Mouse (Mus musculus): ENCODE results near the gene Gphn. TPM values are rescaled to one million over a fixed set of nuclear protein-coding genes. Genes with fewer than 3 reads are reported as not detected.

Gphn gene
- total RNA-seq, 2 experiments from 2014 or later = 31.5 to 32.3 TPM

DNA sequence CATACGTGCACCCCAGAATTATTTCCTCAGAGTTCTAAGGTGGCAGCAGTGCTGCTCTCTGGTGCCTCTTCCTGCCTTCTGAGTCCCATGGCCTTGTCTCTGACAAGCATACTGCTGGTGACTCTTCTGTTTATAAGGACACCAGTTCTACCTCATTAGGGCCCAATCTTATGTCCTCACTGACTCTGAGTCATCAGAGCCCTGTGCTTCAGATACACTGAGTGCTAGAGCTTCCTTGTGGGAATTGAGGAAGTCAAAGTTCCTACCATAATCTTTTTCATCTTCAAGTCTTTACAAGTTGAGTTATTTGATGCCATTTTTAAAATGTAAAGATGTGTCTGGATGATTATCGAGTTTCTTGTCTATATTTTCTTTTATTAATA is 452.6 kb downstream of the Gphn start:
- no peak for TF ChIP-seq CTCF (IDR thresholded peaks at IDR 0.05)
- no peak overlapping the region for H3K4me3 ChIP-seq
- DNase-seq = no peak
- intact Hi-C loops (cut with DNase I) = no loop called here
- no peak overlapping the region for H3K27ac ChIP-seq

- Histone ChIP-seq H3K4me3 (no peak overlapping the region), H3K27ac (no peak overlapping the region)
- no peak for TF ChIP-seq CTCF (IDR thresholded peaks at IDR 0.05)
- DNase-seq = no peak
- intact Hi-C loops (cut with DNase I) = no loop called here
Observed at GRCm38 (mm10) chr12:78681048-78681447, 454.9 kb downstream of the Gphn start.

DNA sequence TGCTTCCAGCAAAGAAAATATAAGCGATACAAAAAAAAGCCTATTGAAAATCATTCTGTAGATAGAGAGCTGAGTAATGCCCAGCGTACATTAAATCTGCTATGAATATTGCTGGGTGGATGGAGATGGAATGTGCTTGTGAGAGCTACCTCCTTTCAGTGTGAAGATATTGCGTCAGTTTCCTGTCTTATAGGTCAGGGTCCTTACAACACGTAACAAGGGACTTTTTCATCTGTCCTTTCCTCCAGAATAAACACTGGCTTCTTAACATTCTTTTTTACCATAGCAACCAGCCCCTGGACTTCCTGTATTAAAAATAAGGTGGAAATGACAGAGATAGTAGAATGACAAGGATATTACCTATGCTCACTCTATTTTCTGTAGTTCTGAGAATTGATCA is 456.1 kb downstream of the Gphn start:
- intact Hi-C loops (cut with DNase I) = no loop called here
- no peak for DNase-seq
- Histone ChIP-seq H3K27ac (no peak overlapping the region), H3K4me3 (no peak overlapping the region)
- no peak for TF ChIP-seq CTCF (IDR thresholded peaks at IDR 0.05)

DNA sequence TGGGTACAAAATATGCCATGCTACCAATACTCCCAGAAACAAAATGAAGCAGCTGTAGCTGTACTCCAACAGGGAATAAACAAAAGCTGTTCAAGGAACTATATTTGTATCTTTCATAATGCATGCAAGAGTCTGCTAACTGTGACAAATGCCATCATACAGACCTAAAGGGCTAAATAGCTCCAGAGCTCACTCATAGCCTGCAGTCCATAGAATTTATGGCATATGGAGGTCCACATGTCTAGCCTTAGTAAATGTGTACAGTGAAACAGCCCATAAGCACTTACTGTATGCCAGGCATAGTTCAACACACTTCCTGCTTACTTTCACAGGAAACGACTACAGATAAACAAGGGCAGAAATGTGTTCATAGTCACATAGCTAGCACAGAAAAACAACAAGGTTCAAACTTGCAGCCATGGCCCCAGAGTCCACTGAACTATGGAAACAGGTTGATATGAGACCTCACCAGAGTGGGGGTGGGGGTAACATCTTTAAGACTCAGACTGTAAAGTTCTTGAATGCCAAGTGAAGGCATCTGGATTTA is 459.6 kb downstream of the Gphn start:
- no peak overlapping the region for H3K4me3 ChIP-seq
- intact Hi-C loops (cut with DNase I) = no loop called here
- DNase-seq = no peak
- no peak for TF ChIP-seq CTCF (IDR thresholded peaks at IDR 0.05)
- H3K27ac ChIP-seq = no peak overlapping the region

DNA sequence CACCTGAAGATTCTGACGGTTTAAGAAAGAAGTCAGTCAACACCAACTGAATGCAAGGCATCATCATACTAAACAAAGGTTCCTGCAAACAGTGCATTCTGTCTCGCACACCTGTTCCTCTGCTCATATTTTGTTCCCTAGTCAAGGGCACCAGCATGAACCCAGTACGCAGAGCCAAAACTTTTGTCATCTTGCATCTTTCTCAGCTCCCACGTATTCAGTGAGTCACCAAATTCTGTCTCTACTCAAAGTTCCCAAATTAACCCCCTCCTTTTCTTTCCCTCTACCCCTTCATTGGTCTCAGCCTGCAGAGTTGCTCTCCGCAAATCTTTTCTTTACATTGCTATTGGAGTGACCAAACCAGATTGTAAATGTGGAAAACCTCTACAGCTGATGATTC is 462.7 kb downstream of the Gphn start:
- TF ChIP-seq CTCF (IDR thresholded peaks at IDR 0.05) = no peak
- intact Hi-C loops (cut with DNase I) = no loop called here
- Histone ChIP-seq H3K4me3 (no peak overlapping the region), H3K27ac (no peak overlapping the region)
- no peak for DNase-seq

DNA sequence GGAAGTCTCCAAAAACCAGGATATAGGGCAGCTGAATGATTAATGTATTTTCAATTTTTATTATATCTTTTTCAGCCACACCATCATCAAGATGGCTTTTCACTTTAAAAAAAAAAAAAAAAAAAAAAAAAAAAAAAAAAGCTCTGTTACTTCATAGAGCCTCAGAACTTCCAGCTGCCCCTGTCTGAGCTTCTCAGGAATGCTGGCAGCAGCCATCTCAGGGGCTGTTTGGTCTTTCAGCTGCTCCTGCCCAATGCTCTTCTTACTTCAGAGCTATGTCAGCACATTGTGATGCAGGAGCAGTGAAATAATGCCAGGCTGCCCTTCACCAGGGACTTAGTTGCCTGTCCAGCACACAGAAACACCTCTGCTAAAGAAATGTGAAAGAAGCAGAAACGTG is 465.1 kb downstream of the Gphn start, which contains the start of gene Fam71d:
Gene Fam71d, plus strand, starts transcription at position 211 of the 400 bp plus-strand sequence.
- no peak for TF ChIP-seq CTCF (IDR thresholded peaks at IDR 0.05)
- no peak for DNase-seq
- intact Hi-C loops (cut with DNase I) = no loop called here
- H3K27ac ChIP-seq = no peak within 1 kb of the TSS
- no peak within 1 kb of the TSS for H3K4me3 ChIP-seq

GRCm38 (mm10) chr12:78693281-78693680 is 467.1 kb downstream of the Gphn start:
- intact Hi-C loops (cut with DNase I) = no loop called here
- Histone ChIP-seq H3K4me3 (no peak overlapping the region), H3K27ac (no peak overlapping the region)
- DNase-seq = no peak
- no peak for TF ChIP-seq CTCF (IDR thresholded peaks at IDR 0.05)

DNA sequence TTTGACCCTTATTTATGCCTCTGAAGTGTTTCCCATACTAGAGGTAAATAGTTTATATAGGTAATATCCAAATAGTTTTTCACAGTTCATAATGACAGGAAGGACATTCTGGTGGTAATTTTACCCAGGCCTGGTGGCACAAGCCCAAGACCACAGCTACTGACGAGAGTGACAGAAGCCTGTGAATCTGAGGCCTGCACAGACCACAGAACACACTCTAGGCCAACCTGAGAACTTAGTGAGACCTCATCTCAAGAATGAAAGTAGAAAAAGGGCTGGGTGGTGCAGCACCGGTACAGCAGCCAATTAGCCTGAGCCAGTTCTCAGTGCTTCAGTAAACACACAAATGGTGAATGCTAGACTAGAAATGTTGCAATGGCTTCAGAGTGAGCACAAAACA is 491.6 kb downstream of the Gphn start:
- intact Hi-C loops (cut with DNase I) = no loop called here
- Histone ChIP-seq H3K4me3 (no peak overlapping the region), H3K27ac (no peak overlapping the region)
- TF ChIP-seq CTCF (IDR thresholded peaks at IDR 0.05) = no peak
- DNase-seq = no peak

DNA sequence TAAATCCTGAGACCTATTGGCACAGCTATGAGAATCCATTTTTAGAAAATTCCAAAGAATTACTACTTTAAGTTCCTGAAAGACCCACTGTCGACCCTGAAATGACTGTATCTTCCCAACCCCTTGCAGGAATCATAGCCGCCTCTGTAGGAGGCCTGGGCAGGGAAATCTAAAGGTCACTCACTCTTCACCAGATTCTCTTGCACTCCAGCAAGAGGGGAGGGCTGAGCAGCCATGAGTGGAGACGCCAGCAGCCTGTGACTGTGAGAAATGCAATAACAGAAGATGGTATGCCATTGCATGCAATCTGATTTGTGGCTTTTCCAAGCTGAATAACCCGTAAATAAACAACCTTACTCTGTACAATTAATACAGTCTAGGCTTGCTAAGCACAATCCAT is 501.5 kb downstream of the Gphn start:
- TF ChIP-seq CTCF (IDR thresholded peaks at IDR 0.05) = no peak
- H3K4me3 ChIP-seq = no peak overlapping the region
- intact Hi-C loops (cut with DNase I) = no loop called here
- no peak for DNase-seq
- H3K27ac ChIP-seq = no peak overlapping the region

Other genes starting within 250 kb of the Gphn start
- not detected for gene Gm6657, start 32.1 kb upstream of the Gphn start, total RNA-seq (2021)